In genomic region chr14:100610017-100610760, GRCm38 (mm10) we compare ENCODE assay signal across 11 mouse cellular contexts.
DNase-seq lines count a peak whose midpoint lies in the region; ATAC-seq lines count a peak whose summit lies in the region.
"Had no signal": no experiment of that assay in that cellular context is flagged by ENCODE, and none has a peak within 500 bp of the region (broad histone marks: within the 10 kb centered on the region; RNA-seq: fewer than 3 reads in every experiment).

No protein-coding gene starts in this region.

- H3K27me3 ChIP-seq in embryonic facial prominence, embryonic 14.5 days (replicated peaks; ENCODE audit: control insufficient read depth, insufficient read depth, low read length): no peaks in the 10 kb centered on the region
- H3K27me3 ChIP-seq in embryonic facial prominence, embryonic 10.5 days (replicated peaks; ENCODE audit: low read depth, poor library complexity, severe bottlenecking): no peaks in the 10 kb centered on the region

- H3K4me2 ChIP-seq in embryonic facial prominence, embryonic 14.5 days (ENCODE audit: low read depth, low read length): no peak overlapping the region

- H3K9me3 ChIP-seq in embryonic facial prominence, embryonic 14.5 days (ENCODE audit: control insufficient read depth, low read length): no peaks in the 10 kb centered on the region
- H3K9me3 ChIP-seq in embryonic facial prominence, embryonic 10.5 days: no peaks in the 10 kb centered on the region
- H3K9me3 ChIP-seq: forebrain, embryonic 10.5 days had no signal

- H3K4me3 ChIP-seq in embryonic facial prominence, embryonic 14.5 days (ENCODE audit: low read depth, low read length): no peak overlapping the region
- no peak overlapping the region for H3K4me3 ChIP-seq in embryonic facial prominence, embryonic 10.5 days
- H3K4me3 ChIP-seq: forebrain, embryonic 10.5 days; myocyte had no signal

- no peaks in the 10 kb centered on the region for H3K36me3 ChIP-seq in embryonic facial prominence, embryonic 14.5 days (ENCODE audit: control insufficient read depth, insufficient read depth, low read length)
- no peaks in the 10 kb centered on the region for H3K36me3 ChIP-seq in embryonic facial prominence, embryonic 10.5 days (replicated peaks)
- H3K36me3 ChIP-seq: forebrain, embryonic 10.5 days had no signal

- H3K27ac ChIP-seq in embryonic facial prominence, embryonic 14.5 days (replicated peaks; ENCODE audit: low read depth, low read length): no peak overlapping the region; the same call in 1 of the 2 replicates
- no peak overlapping the region for H3K27ac ChIP-seq in embryonic facial prominence, embryonic 10.5 days (replicated peaks)
- H3K27ac ChIP-seq: forebrain, embryonic 10.5 days; kidney, postnatal 0 days had no signal

- no peaks in the 10 kb centered on the region for H3K4me1 ChIP-seq in embryonic facial prominence, embryonic 14.5 days (ENCODE audit: control insufficient read depth, insufficient read depth, low read length)
- H3K4me1 ChIP-seq in embryonic facial prominence, embryonic 10.5 days: no peaks in the 10 kb centered on the region
- H3K4me1 ChIP-seq: forebrain, embryonic 10.5 days had no signal

- peak; percentile 57; the same call in 1 of the 2 replicates for ATAC-seq in embryonic facial prominence, embryonic 14.5 days (ENCODE audit: low read depth)
- ATAC-seq in inflammation-experienced regulatory T-cells, adult 6 months: no peak

- no peak overlapping the region for H3K9ac ChIP-seq in embryonic facial prominence, embryonic 14.5 days (ENCODE audit: low read depth, low read length)

- intact Hi-C loops in heart, postnatal 14 days (cut with DNase I): no loop called here

- 84% methylated on average over 1 of the region's 1 CpGs for WGBS in embryonic facial prominence, embryonic 14.5 days
- WGBS in embryonic facial prominence, embryonic 10.5 days: 86% methylated on average over 1 of the region's 1 CpGs

- DNase-seq in embryonic facial prominence, embryonic 14.5 days (ENCODE audit: low spot score): peak; percentile 80
- DNase-seq in embryonic facial prominence, embryonic 10.5 days (ENCODE audit: low spot score): no peak
- peak; percentile 5 to 21 for DNase-seq in layer of hippocampus, postnatal 10 days (ENCODE audit: low spot score in 2 of 2)
- DNase-seq in layer of hippocampus, postnatal 25 days (ENCODE audit: extremely low spot score in 1 of 2, low spot score in 1 of 2): no peak
- DNase-seq in right cerebral cortex, postnatal 4 days: peak; percentile 4
- DNase-seq in right cerebral cortex, postnatal 36 days (ENCODE audit: low spot score in 2 of 2): no peak
- DNase-seq in heart, postnatal 14 days: peak; percentile 50 to 67

Comparison
In these comparisons a context has a peak if more than half of its experiments do, and no peak if none do; other contexts are left out.
1. DNase-seq: peak in embryonic facial prominence, embryonic 14.5 days (single experiment), layer of hippocampus, postnatal 10 days (2 of 2), right cerebral cortex, postnatal 4 days (single experiment) and heart, postnatal 14 days (2 of 2); none in embryonic facial prominence, embryonic 10.5 days (single experiment), layer of hippocampus, postnatal 25 days (0 of 2) and right cerebral cortex, postnatal 36 days (0 of 2).